Mouse (Mus musculus) megakaryocyte, embryonic 14.5 days (primary cell): ENCODE results near the gene Ccdc24.

ENCODE experiments used
- FLI1 ChIP-seq: IDR thresholded peaks from 2 replicates; pipeline ENCODE4 v1.6.1; 2012; ENCODE audit warnings: low read length, inconsistent platforms, mixed read lengths
- GATA1 ChIP-seq: IDR thresholded peaks from 3 replicates; pipeline ENCODE4 v1.6.1; 2012; ENCODE audit warnings: mixed read lengths, low read length, inconsistent platforms, borderline replicate concordance

DNA sequence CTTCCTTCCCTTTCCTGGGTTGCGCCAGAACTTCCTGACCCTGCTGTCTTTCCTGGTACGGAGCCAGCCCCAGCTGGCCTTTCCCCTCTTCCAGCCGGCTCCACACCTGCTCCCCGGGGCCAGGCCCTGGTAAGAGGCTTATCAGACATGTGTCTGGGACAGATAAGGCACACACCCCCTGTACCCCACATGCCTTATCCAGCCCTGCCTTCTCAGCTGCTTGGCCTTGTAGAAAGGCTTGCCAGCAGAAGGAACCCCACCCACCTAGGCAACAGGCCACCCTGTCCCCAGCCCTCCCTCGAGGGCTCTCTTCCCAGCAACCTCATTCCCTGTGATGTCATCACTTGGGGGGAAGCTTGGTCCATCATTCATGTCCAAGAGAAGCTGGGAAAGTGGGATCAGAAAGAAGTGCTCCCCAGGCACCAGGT, 42.2 kb downstream of the Ccdc24 start:
- TF ChIP-seq GATA1, result no peak
- no peak for TF ChIP-seq FLI1
